Mouse (Mus musculus) hindbrain, embryonic 10.5 days (tissue): ENCODE data around the gene Stim1. TPM values are rescaled to one million over a fixed set of nuclear protein-coding genes. Genes with fewer than 3 reads are reported as not detected.
A peak's percentile ranks its signal among the peaks of the same experiment; 100 is the strongest.
"Not testable (repeated sequence)": the region's sequence is repeated elsewhere in the genome, so short reads cannot be mapped to it uniquely, and the experiment has no call there.

ENCODE experiments used
- DNase-seq: peaks from one replicate; pipeline ENCODE4 v3.0.0-alpha.2; 2017; ENCODE audit warnings: low spot score
- H3K27ac ChIP-seq: fragments of 300-500 bp; sonication (generic); 2 replicates; pipeline ENCODE4 v1.5.1; 2016; ENCODE audit warnings: mild to moderate bottlenecking, moderate library complexity
- H3K27me3 ChIP-seq: fragments of 300-500 bp; sonication (generic); 2 replicates; pipeline ENCODE4 v1.6.1; 2016; ENCODE audit warnings: mild to moderate bottlenecking; ENCODE audit not compliant: poor library complexity, insufficient read depth, severe bottlenecking
- H3K36me3 ChIP-seq: fragments of 300-500 bp; sonication (generic); 2 replicates; pipeline ENCODE4 v1.6.1; 2016; ENCODE audit warnings: mild to moderate bottlenecking, moderate library complexity
- H3K4me1 ChIP-seq: fragments of 300-500 bp; sonication (generic); replicated peaks from 2 replicates; pipeline ENCODE4 v1.6.1; 2016; ENCODE audit warnings: mild to moderate bottlenecking
- H3K4me3 ChIP-seq: fragments of 300-500 bp; sonication (generic); 2 replicates; pipeline ENCODE4 v1.5.1; 2016; ENCODE audit warnings: mild to moderate bottlenecking, moderate library complexity
- H3K9me3 ChIP-seq: fragments of 300-500 bp; sonication (generic); 2 replicates; pipeline ENCODE4 v1.6.1; 2016; ENCODE audit warnings: mild to moderate bottlenecking, moderate library complexity
- WGBS: fragments of 180-500 bp; shearing (Covaris S2); methylation state at CpG from one replicate; pipeline ENCODE4 v1.1.7; 2016; 5-methylcytosine and 5-hydroxymethylcytosine counted together
- polyA plus RNA-seq: library from polyadenylated mRNA; unstranded; fragments of >200 nt; fragmentation: Nextera tagmentation; extraction: Ambion mirVana; gene quantifications from 2 replicates; pipeline ENCODE4 v1.2.1, GENCODE M21; 2016

Stim1 gene
- polyA plus RNA-seq, 1 experiment from 2014 or later, result 8.9 TPM

GRCm38 (mm10) chr7:102256636-102257035, 11.0 kb upstream of the Stim1 start:
- no peaks in the 10 kb centered on the region for H3K4me1 ChIP-seq
- no peaks in the 10 kb centered on the region for H3K27me3 ChIP-seq
- 85% methylated on average over 3 of the region's 3 CpGs for whole genome bisulfite sequencing
- no peak overlapping the region for H3K27ac ChIP-seq
- no peak overlapping the region for H3K4me3 ChIP-seq
- no peaks in the 10 kb centered on the region for H3K36me3 ChIP-seq
- no peaks in the 10 kb centered on the region for H3K9me3 ChIP-seq
- DNase-seq, result no peak

- WGBS, result 22% methylated on average over 4 of the region's 4 CpGs
These were observed 9.4 kb upstream of the Stim1 start for GRCm38 (mm10) chr7:102258189-102258588.

GRCm38 (mm10) chr7:102258753-102259152, 8.9 kb upstream of the Stim1 start:
- no peaks in the 10 kb centered on the region for H3K27me3 ChIP-seq
- DNase-seq, result no peak
- H3K9me3 ChIP-seq, result no peaks in the 10 kb centered on the region
- WGBS, result 83% methylated on average over 3 of the region's 3 CpGs
- no peaks in the 10 kb centered on the region for H3K36me3 ChIP-seq
- no peak overlapping the region for H3K4me3 ChIP-seq
- no peaks in the 10 kb centered on the region for H3K4me1 ChIP-seq
- no peak overlapping the region for H3K27ac ChIP-seq

More at GRCm38 (mm10) chr7:102258189-102258588, 9.4 kb upstream of the Stim1 start:
- Histone ChIP-seq H3K36me3 (no peaks in the 10 kb centered on the region), H3K9me3 (no peaks in the 10 kb centered on the region), H3K27me3 (no peaks in the 10 kb centered on the region), H3K27ac (no peak overlapping the region), H3K4me3 (no peak overlapping the region), H3K4me1 (no peaks in the 10 kb centered on the region)
- peak; percentile 86 for DNase-seq

DNA sequence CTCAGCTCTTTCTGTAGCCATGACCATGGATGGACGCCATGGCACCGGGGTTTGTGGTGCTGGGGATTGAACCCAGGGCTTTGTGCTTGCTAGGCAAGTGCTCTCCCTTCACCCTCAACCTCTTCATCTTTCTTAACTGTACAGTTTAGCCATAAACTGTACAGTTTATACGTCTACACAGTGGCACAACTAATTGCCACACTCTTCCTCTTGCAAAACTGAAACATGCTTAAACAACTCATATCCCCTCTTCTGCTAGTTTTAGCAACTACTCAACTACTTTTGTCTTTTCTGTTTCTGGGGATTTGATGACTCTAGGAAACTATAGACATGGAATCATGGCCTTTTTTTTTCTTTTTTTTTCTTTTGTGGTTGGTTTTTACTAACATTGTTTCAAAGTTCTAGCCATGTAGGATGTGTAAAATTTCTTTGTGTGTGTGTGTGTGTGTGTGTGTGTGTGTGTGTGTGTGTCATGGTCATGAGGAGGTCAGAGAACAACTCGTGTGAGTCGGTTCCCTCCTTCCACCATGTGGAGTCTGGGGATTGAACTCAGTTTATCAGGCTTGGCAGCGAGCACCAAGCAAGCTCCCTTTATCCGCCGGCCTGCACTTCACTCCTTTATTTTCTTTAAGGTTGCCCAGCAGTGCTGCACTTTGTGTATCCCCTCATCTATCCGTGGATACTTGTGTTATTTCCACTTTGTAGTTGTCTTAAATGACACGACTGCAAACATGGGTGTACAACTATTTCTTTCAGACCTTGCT, 7.7 kb upstream of the Stim1 start:
- Histone ChIP-seq H3K36me3 (no peaks in the 10 kb centered on the region), H3K4me1 (no peaks in the 10 kb centered on the region), H3K27ac (no peak overlapping the region), H3K9me3 (no peaks in the 10 kb centered on the region), H3K4me3 (no peak overlapping the region), H3K27me3 (no peaks in the 10 kb centered on the region)
- no peak for DNase-seq
- WGBS, result 85% methylated on average over 10 of the region's 10 CpGs

DNA sequence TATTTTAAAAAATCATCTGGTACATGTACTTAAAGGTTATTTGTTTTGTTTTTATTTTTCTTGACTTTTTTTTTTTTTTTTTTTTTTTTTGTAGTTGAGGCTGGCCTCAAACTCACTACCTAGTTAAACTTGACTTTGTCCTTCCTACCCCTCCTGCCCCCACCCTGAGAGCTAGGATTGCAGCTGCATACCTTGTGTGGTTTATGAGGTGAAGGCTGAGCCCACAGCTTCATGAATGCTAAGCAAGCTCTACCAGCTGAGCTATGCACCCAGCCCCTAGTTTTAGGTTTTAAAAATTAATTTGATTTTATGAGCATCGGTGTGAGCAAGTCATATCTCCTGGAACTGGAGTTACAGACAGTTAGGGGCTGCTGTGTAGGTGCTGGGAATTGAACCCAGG, 7.1 kb upstream of the Stim1 start:
- Histone ChIP-seq H3K4me3 (no peak overlapping the region), H3K27ac (no peak overlapping the region), H3K36me3 (no peaks in the 10 kb centered on the region), H3K27me3 (no peaks in the 10 kb centered on the region), H3K4me1 (no peaks in the 10 kb centered on the region), H3K9me3 (no peaks in the 10 kb centered on the region)
- DNase-seq, result no peak
- 77% methylated on average over 1 of the region's 1 CpGs for WGBS

DNA sequence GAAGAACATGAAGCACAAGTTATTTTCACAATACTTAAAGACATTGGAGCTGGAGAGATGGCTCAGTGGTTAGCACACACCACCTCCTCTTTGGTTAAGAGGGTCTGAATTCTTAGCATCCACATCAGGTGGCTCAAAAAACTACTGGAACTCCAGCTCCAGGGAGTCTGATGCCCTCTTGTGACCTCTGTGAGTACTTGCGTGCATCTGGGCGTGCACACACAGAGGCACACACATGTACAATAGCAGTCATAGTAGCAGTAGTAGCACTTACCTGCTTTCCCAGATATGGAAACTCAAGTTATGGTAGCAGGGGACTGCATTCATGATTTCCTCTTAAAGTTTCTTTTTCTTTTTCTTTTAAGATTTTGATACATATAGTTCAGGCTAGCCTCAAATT, 4.6 kb upstream of the Stim1 start:
- peaks cover 2% of the 10 kb centered on the region; the same call in 1 of the 2 replicates for H3K27me3 ChIP-seq
- no peak overlapping the region for H3K4me3 ChIP-seq
- no peaks in the 10 kb centered on the region for H3K36me3 ChIP-seq
- WGBS, result 84% methylated on average over 2 of the region's 2 CpGs
- H3K4me1 ChIP-seq, result peaks cover 10% of the 10 kb centered on the region
- no peak overlapping the region for H3K27ac ChIP-seq
- no peaks in the 10 kb centered on the region for H3K9me3 ChIP-seq
- no peak for DNase-seq

- H3K36me3 ChIP-seq, H3K4me3 ChIP-seq, H3K9me3 ChIP-seq, DNase-seq, H3K27ac ChIP-seq: not testable (repeated sequence)
- Histone ChIP-seq H3K4me1 (peaks cover 18% of the 10 kb centered on the region), H3K27me3 (peaks cover 19% of the 10 kb centered on the region)
- WGBS, result 93% methylated on average over 10 of the region's 10 CpGs
These were observed 1.6 kb upstream of the Stim1 start for GRCm38 (mm10) chr7:102266021-102266400.

DNA sequence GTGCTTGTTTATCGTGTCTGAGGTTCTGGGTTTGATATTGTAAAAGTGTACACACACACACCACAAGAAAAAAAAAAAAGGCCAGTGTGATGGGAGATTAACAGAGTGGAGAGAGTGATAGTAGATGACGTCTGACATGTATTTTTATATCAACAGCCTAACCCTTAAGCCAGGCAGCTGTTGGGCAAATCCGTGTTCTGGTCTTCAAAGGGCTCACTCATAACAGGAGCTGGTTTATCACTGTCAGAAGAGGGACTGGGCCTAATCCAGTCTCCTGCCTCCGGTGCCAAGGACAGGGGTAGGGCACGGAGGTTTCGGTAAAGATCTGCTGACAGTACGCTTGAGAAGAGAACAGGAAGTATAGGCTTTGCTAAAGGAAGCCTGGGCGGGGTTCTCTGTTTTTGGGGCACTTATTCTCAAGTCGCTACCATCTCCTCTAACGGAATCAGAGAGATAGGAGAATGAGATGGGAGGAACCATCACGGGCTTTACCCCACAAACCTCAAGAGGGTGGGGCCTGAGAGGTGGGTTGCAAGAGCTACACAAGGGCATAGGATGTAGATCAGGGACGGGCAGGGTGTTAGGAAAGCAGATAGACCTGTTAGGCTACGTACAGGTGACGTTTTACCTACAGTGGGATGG, 1.1 kb upstream of the Stim1 start:
- WGBS, result 52% methylated on average over 14 of the region's 14 CpGs
- H3K4me3 ChIP-seq, result peak overlapping the region; percentile 90; the same call in 1 of the 2 replicates
- H3K36me3 ChIP-seq, result no peaks in the 10 kb centered on the region
- H3K27me3 ChIP-seq, result peaks cover 19% of the 10 kb centered on the region
- no peak overlapping the region for H3K27ac ChIP-seq
- peaks cover 18% of the 10 kb centered on the region for H3K4me1 ChIP-seq
- DNase-seq, result no peak
- H3K9me3 ChIP-seq, result no peaks in the 10 kb centered on the region

- H3K27ac ChIP-seq, result peak overlapping the region; percentile 85
These were observed 460 bp upstream of the Stim1 start for GRCm38 (mm10) chr7:102267113-102267579.

DNA sequence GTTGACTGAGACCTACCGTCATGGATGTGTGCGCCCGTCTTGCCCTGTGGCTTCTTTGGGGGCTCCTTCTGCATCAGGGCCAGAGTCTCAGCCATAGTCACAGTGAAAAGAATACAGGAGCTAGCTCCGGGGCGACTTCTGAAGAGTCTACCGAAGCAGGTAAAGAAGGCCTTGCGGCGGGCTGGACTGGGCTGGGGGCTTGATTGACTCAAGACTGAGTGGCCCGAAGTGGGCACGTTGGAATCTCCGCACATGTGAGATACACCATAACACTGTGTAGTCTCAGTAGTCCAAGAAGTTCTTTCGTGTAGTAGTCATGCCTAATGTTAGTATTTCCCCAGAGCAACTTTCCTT, 766 bp downstream of the Stim1 start:
- DNase-seq, result no peak
- H3K36me3 ChIP-seq, result no peaks in the 10 kb centered on the region
- peaks cover 18% of the 10 kb centered on the region for H3K4me1 ChIP-seq
- 6% methylated on average over 12 of the region's 12 CpGs for WGBS
- H3K9me3 ChIP-seq, result no peaks in the 10 kb centered on the region
- no peak overlapping the region for H3K27ac ChIP-seq
- peak overlapping the region; percentile 90 for H3K4me3 ChIP-seq
- peaks cover 19% of the 10 kb centered on the region for H3K27me3 ChIP-seq

More at GRCm38 (mm10) chr7:102267113-102267579, 460 bp upstream of the Stim1 start:
- H3K27me3 ChIP-seq, result peaks cover 19% of the 10 kb centered on the region
- no peaks in the 10 kb centered on the region for H3K36me3 ChIP-seq
- no peaks in the 10 kb centered on the region for H3K9me3 ChIP-seq
- H3K4me3 ChIP-seq, result peak overlapping the region; percentile 90
- peaks cover 18% of the 10 kb centered on the region for H3K4me1 ChIP-seq
- peak; percentile 95 for DNase-seq
- under 1% methylated on average over 34 of the region's 34 CpGs for WGBS

DNA sequence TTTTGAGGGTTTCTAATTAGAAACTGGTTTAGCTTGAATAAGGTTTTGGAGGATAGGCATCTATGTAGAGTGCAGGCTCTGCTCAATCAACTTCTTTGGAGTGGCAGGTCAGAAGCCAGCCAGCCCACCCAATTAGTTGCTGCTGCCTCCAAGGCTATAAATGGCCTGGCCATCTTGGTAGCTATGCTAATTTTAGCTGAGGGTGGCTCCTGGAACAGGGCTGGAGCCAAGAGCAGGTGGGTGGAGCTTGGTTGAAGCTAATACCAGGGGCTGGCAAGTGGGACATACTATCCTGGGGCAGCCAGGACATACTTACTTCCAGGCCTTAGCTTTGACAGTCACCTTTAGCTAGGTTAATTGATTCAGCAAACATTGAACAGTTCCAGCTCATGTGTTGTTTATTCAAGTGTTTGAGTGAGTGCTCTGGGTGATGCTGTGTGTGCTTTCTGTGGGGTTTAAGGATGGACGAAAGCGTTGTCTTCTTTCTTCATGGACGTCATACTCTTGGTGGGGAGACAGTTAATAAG, 4.9 kb downstream of the Stim1 start:
- Histone ChIP-seq H3K4me3 (no peak overlapping the region), H3K36me3 (no peaks in the 10 kb centered on the region), H3K27me3 (peaks cover 19% of the 10 kb centered on the region), H3K4me1 (peaks cover 12% of the 10 kb centered on the region), H3K9me3 (no peaks in the 10 kb centered on the region), H3K27ac (no peak overlapping the region)
- DNase-seq, result no peak
- 87% methylated on average over 3 of the region's 3 CpGs for WGBS

GRCm38 (mm10) chr7:102281403-102281802, 13.8 kb downstream of the Stim1 start:
- H3K27me3 ChIP-seq, result no peaks in the 10 kb centered on the region
- no peak overlapping the region for H3K27ac ChIP-seq
- 98% methylated on average over 1 of the region's 1 CpGs for WGBS
- no peaks in the 10 kb centered on the region for H3K9me3 ChIP-seq
- no peaks in the 10 kb centered on the region for H3K36me3 ChIP-seq
- no peak for DNase-seq
- no peaks in the 10 kb centered on the region for H3K4me1 ChIP-seq
- H3K4me3 ChIP-seq, result no peak overlapping the region

GRCm38 (mm10) chr7:102282261-102282660, 14.7 kb downstream of the Stim1 start:
- no peaks in the 10 kb centered on the region for H3K4me1 ChIP-seq
- H3K36me3 ChIP-seq, result no peaks in the 10 kb centered on the region
- no peak overlapping the region for H3K4me3 ChIP-seq
- no peaks in the 10 kb centered on the region for H3K9me3 ChIP-seq
- WGBS, result 87% methylated on average over 5 of the region's 5 CpGs
- H3K27me3 ChIP-seq, result no peaks in the 10 kb centered on the region
- DNase-seq, result no peak
- H3K27ac ChIP-seq, result no peak overlapping the region
